In genomic region chr5:139282191-139282590, GRCm38 (mm10) we compare ENCODE assay signal across 9 mouse cellular contexts. TPM values are rescaled to one million over a fixed set of nuclear protein-coding genes. Genes with fewer than 3 reads are reported as not detected.
DNase-seq lines count a peak whose midpoint lies in the region; ATAC-seq and TF ChIP-seq lines count a peak whose summit lies in the region.
"Had no signal": no experiment of that assay in that cellular context is flagged by ENCODE, and none has a peak within 500 bp of the region (broad histone marks: within the 10 kb centered on the region; RNA-seq: fewer than 3 reads in every experiment).

No protein-coding gene starts in this region.

- peak; percentile 84 for DNase-seq in MN1 (ENCODE audit: low spot score)
- peak; percentile 79 to 89 for DNase-seq in cerebellum, adult 2 months
- DNase-seq in forebrain, postnatal 0 days: peak; percentile 89
- DNase-seq in hindbrain, embryonic 10.5 days (ENCODE audit: low spot score): peak; percentile 86
- peak; percentile 94 to 95 for DNase-seq in layer of hippocampus, postnatal 10 days (ENCODE audit: low spot score in 2 of 2)
- DNase-seq in lung, postnatal 10 days: peak; percentile 93
- peak; percentile 50 for DNase-seq in retina, adult 2 months (ENCODE audit: low read depth, low spot score)
- peak; percentile 77 for DNase-seq in thymus, postnatal 14 days

- no peak overlapping the region for H3K9ac ChIP-seq in forebrain, postnatal 0 days

- peaks cover 26% of the 10 kb centered on the region; the same call in 1 of the 2 replicates for H3K36me3 ChIP-seq in forebrain, postnatal 0 days (ENCODE audit: insufficient read depth)
- no peaks in the 10 kb centered on the region for H3K36me3 ChIP-seq in hindbrain, embryonic 10.5 days

- TF ChIP-seq CTCF in cerebellum, adult 2 months (IDR thresholded peaks at IDR 0.05; ENCODE audit: borderline replicate concordance, insufficient read depth, low read depth, low read length): peak; percentile 95
- peak; percentile 96 for TF ChIP-seq CTCF in forebrain, postnatal 0 days (IDR thresholded peaks at IDR 0.05; ENCODE audit: low read depth)

- H3K27ac ChIP-seq in cerebellum, adult 2 months (ENCODE audit: insufficient read depth, low read length): no peak overlapping the region
- no peak overlapping the region for H3K27ac ChIP-seq in forebrain, postnatal 0 days (ENCODE audit: low read depth, low read length)
- H3K27ac ChIP-seq in hindbrain, embryonic 10.5 days: no peak overlapping the region

- H3K27me3 ChIP-seq in cerebellum, adult 2 months (ENCODE audit: control insufficient read depth, insufficient read depth, low read length): no peaks in the 10 kb centered on the region
- H3K27me3 ChIP-seq in forebrain, postnatal 0 days (ENCODE audit: insufficient read depth, low read length): no peaks in the 10 kb centered on the region
- H3K27me3 ChIP-seq in hindbrain, embryonic 10.5 days (ENCODE audit: insufficient read depth, poor library complexity, severe bottlenecking): no peaks in the 10 kb centered on the region; the same call in 1 of the 2 replicates

- WGBS in cerebellum, adult 2 months: 3% methylated on average over 15 of the region's 15 CpGs
- 4% methylated on average over 15 of the region's 15 CpGs for WGBS in forebrain, postnatal 0 days
- WGBS in hindbrain, embryonic 10.5 days: 7% methylated on average over 15 of the region's 15 CpGs

- peaks cover 12% of the 10 kb centered on the region for H3K4me1 ChIP-seq in cerebellum, adult 2 months (ENCODE audit: control insufficient read depth, insufficient read depth, low read length)
- H3K4me1 ChIP-seq in forebrain, postnatal 0 days (ENCODE audit: insufficient read depth): no peaks in the 10 kb centered on the region
- H3K4me1 ChIP-seq in hindbrain, embryonic 10.5 days (replicated peaks): peaks cover 43% of the 10 kb centered on the region

- H3K9me3 ChIP-seq in forebrain, postnatal 0 days (ENCODE audit: low read length): no peaks in the 10 kb centered on the region
- 0 out of 2 replicates have a peak, but pooled peaks cover 4% of the 10 kb centered on the region for H3K9me3 ChIP-seq in hindbrain, embryonic 10.5 days

- H3K4me2 ChIP-seq in forebrain, postnatal 0 days (ENCODE audit: low read depth): no peak overlapping the region

- H3K4me3 ChIP-seq in cerebellum, adult 2 months (replicated peaks; ENCODE audit: insufficient read depth, low read depth, low read length): no peak overlapping the region
- no peak overlapping the region for H3K4me3 ChIP-seq in forebrain, postnatal 0 days (ENCODE audit: low read depth, low read length)
- H3K4me3 ChIP-seq in hindbrain, embryonic 10.5 days: no peak overlapping the region
- H3K4me3 ChIP-seq: myocyte had no signal

- no peak for TF ChIP-seq POLR2A in cerebellum, adult 2 months (IDR thresholded peaks at IDR 0.05; ENCODE audit: borderline replicate concordance, insufficient read depth, low read length)

- peak; percentile 75 for ATAC-seq in forebrain, postnatal 0 days

RNA-seq across cellular contexts. Expression of gene Get4, which starts 30.1 kb away (rescaled TPM):
- 106 and 114 TPM in 2 replicates for polyA plus RNA-seq in cerebellum, adult 2 months (2012; rRNA removed)
- 46.2 and 48.8 TPM in 2 replicates for total RNA-seq in forebrain, postnatal 0 days (2014; rRNA removed)
- 139 and 156 TPM in 2 replicates for polyA plus RNA-seq in forebrain, postnatal 0 days (2015; fragmentation: Nextera tagmentation; extraction: Ambion mirVana)
- 171 and 185 TPM in 2 replicates for polyA plus RNA-seq in hindbrain, embryonic 10.5 days (2016; fragmentation: Nextera tagmentation; extraction: Ambion mirVana)
- 10 to 100 TPM; 51.7 to 60.2 TPM for total RNA-seq in layer of hippocampus, postnatal 10 days (2021)

RNA-seq across cellular contexts. Expression of gene Adap1, which starts 43.2 kb away (rescaled TPM):
- 156 and 163 TPM in 2 replicates for polyA plus RNA-seq in cerebellum, adult 2 months (2012; rRNA removed)
- 188 and 200 TPM in 2 replicates for total RNA-seq in forebrain, postnatal 0 days (2014; rRNA removed)
- polyA plus RNA-seq in forebrain, postnatal 0 days (2015; fragmentation: Nextera tagmentation; extraction: Ambion mirVana): 114 and 128 TPM in 2 replicates
- polyA plus RNA-seq in hindbrain, embryonic 10.5 days (2016; fragmentation: Nextera tagmentation; extraction: Ambion mirVana): 0.65 and 1.5 TPM in 2 replicates
- 100 to 1,000 TPM; 255 to 270 TPM for total RNA-seq in layer of hippocampus, postnatal 10 days (2021)

Comparison
In these comparisons a context has a peak if more than half of its experiments do, and no peak if none do; other contexts are left out.
1. RNA of gene Adap1, which starts 43.2 kb away (polyA plus RNA-seq): 156 to 163 TPM in cerebellum, adult 2 months and 114 to 128 TPM in forebrain, postnatal 0 days; 0.65 to 1.5 TPM in hindbrain, embryonic 10.5 days; every median in the first group is over 10 times any median in the second.
2. Peak in every context shown above with its lines, with median percentiles within 50 percentile points of each other: DNase-seq.